Mouse (Mus musculus): ENCODE data around the gene Myo6. TPM values are rescaled to one million over a fixed set of nuclear protein-coding genes. Genes with fewer than 3 reads are reported as not detected.
"Not testable (repeated sequence)": the region's sequence is repeated elsewhere in the genome, so short reads cannot be mapped to it uniquely, and the experiment has no call there.

Myo6 gene
- total RNA-seq, 2 experiments from 2014 or later = 25.1 to 32.3 TPM

DNA sequence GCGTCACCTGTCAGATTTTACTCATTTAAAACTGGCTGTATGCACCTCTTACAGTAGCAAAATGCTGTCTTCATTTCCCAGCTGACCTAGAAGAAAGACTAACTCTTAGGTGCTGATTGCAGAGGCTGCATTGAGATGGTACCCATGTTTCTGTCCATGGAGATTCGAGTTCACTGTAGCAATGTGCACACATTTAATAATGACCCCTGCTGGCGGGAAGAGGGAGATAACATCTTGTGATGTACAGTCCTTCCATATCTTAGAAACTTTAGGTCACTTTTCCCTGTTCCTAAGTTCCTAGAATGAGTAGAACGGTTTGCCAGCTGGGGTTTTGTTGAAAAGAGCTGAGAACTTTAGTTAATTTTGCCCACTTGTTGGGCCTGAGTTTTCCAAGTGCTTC, 138.7 kb downstream of the Myo6 start:
- DNase-seq = peak; percentile 23

DNA sequence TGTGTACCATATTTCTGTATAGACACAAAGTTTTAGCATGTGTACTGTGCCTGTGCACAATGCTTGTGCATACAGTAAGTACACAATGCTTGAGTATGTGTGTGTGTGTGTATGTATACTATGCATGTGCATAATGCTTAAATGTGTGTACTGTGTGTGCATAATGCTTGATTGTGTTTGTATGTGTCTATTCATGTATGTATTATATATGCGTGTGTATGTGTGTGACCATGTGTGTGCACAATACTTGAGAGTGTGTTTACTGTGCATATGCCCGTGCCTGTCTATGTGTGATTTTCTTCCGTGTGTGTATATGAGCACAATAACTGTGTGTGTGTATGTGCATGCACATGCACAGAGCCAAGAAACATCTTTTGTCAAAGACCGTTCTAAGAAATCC, 141.6 kb downstream of the Myo6 start:
- no peak for DNase-seq

DNA sequence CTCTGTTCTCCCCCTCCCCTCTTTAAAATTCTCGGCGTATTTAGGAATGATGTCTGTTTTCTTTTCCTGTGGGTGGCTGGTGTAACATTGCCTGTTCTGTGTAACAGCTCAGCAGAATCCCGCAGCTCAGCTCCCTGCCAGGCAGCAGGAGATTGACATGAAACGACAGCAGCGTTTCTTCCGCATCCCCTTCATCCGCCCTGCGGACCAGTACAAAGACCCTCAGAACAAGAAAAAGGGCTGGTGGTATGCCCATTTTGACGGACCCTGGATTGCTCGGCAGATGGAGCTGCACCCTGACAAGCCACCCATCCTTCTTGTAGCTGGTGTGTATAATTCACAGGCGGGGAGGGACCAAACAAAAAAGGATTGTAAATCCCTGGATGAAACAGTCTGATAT, 142.0 kb downstream of the Myo6 start:
- DNase-seq = no peak

DNA sequence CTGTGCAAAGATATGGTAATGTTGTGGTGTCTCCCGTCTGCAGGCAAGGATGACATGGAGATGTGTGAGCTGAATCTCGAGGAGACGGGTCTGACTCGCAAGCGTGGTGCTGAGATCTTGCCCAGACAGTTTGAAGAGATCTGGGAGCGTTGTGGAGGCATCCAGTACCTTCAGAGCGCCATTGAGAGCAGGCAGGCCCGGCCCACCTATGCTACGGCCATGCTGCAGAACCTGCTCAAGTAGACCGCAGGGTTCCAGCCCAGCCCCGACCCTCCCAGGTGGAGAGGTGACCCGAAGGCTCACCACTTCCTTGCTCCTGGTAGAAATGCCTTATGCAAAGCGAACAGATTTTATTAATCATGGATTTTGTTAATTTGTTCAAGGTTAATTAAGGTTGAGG, 142.8 kb downstream of the Myo6 start:
- DNase-seq = no peak

DNA sequence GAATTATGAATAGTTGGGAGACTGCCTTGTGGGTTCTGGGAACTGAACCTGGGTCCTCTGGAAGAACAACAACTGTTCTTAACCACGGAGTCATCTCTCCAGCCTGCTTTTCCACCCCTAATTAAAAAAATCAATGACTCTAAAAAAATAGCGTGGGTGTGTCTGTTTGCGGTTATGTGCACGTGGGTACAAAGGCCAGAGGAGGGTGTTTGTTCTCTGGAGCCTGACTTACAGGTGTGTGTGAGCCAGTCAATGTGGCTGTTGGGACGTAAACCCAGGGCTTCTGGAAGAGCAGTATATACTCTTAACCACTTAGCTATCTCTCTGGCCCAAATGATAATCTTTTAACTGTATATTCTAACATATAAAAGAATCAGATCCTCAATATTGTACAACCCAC, 148.8 kb downstream of the Myo6 start:
- DNase-seq = no peak

DNA sequence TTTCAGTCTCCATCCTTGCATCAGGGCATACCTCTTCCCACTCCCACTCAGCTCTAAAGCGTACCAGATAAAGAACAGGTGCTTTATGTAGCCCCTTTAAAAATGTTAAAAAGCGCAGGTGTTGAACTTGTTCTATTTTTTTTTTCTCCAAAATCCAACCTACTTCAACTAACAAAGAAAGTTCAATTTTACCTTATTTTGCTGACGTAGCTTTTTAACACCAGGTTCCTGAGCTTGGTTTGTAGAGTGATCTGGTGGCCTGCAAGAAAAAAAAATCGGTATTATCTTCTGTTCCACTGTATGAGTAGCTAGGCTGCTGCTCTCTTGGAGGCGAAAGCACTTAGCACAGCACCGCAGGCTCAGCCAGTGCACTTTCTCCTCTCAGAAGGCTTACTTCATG, 151.1 kb downstream of the Myo6 start:
- DNase-seq = no peak

DNA sequence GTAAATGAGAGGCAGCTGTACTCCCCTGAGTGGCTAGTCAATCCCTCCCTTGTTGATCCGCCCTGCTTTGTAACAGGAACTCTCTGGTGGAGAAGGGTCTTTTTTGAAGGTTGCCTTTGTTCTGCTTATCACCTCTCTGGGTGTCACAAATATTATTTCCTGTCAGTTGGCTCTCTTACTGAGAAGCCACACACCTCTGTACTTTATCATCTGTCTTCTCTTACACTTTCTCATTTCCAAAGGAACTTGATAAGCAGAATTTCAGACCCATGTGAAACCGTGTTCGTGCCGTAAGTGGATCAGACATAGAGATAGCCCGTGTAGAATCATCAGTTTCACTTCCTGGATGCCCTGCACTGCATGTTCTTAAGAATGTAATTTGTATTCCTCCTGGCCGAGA, 153.2 kb downstream of the Myo6 start:
- no peak for DNase-seq

DNA sequence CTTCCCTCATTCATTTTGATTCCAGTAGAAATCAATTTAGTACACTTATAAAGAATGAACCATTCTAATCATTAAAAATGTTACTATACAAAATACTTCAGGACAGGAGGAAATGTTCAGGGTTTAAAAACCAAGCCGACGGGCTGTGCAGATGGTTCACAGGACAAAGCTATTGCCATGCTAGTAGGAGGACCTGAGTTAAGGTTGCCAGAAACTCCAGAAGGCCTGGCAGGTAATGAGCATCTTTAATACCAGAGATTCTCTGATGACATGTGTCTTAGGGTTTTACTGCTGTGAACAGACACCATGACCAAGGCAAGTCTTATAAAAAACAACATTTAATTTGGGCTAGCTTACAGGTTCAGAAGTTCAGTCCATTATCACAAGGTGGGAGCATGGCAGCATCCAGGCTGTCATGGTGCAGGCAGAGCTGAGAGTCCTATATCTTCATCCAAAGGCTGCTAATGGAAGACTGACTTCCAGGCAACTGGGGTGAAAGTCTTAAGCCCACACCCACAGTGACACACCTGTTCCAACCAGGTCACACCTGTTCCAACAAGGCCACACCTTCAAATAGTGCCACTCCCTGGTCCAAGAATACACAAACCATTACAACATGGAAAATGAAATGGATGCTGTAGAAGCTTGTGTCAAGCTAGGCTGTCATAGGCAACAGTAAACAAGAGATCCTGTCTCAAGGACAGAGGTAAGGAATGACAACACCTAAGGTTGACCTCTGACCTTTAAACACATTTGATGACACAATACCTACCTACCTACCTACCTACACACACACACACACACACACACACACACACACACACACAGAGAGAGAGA, 156.4 kb downstream of the Myo6 start:
- not testable (repeated sequence) for DNase-seq

DNA sequence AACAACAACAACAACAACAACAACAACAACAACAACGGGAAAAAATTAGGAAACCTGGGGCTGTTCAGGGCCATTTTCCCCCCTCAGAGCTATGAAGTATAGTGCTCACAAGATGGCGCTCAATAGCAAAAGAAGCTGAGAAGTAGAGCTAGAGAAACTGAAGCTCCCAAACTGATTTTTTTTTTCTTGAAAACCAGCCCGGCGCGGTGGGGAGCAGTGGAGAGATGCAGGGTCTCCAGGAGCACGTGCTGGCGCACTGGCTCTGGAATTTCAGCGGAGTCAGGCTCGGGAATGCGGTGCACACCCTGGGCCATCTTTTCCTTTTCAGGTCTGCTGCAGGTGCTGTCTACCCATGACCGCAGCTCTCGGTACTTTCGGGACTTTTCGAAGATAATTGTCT, 167.3 kb downstream of the Myo6 start:
- DNase-seq = peak; percentile 42

DNA sequence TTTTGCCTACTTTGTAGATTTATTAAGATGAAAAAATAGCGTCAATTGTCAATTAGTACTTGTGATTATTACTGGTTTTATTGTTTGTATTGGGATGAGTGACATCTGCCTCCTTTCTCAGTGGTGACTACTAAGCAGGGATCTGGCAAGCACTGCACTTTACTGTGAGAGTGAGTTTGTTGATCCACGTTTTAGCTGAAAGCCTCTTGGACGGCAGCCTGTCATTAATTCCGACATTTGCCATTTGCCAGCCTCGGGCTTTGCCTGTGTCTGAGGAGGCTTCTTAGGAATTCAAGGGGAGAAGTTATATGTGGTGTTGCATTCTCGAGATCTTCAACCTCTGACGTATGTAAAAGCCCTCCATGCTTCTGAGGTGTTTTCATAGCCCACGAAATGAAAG, 168.6 kb downstream of the Myo6 start:
- peak; percentile 13 for DNase-seq

DNA sequence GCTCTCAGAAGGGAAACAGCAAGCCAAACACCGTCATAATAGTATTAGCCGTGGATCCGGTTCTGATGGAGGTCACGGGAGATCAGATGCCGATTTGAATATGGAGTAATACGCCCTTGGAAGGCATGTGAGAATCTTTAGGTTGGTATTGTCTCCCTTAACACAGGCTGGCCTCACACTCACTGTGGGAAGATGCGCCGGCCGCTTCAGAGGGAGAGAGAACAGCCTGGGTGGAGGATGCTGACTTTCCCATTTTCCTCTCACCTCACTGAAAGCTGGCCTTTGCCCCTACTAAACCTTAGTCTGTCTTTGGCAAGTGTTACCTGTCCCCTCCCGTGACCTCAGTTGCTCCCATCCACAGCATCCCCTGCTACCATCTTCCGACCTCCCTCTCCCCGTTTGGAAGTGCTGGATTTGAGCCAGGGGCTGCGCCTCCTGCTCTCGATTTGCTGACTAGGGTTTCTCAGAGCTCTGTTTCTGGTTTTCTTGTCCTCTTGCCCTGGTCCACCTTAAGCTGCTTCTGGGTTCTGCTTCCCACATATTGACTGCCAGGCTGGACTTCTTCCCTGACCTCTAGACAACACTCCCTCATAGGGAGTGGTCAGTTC, 169.3 kb downstream of the Myo6 start:
- DNase-seq = peak; percentile 15

DNA sequence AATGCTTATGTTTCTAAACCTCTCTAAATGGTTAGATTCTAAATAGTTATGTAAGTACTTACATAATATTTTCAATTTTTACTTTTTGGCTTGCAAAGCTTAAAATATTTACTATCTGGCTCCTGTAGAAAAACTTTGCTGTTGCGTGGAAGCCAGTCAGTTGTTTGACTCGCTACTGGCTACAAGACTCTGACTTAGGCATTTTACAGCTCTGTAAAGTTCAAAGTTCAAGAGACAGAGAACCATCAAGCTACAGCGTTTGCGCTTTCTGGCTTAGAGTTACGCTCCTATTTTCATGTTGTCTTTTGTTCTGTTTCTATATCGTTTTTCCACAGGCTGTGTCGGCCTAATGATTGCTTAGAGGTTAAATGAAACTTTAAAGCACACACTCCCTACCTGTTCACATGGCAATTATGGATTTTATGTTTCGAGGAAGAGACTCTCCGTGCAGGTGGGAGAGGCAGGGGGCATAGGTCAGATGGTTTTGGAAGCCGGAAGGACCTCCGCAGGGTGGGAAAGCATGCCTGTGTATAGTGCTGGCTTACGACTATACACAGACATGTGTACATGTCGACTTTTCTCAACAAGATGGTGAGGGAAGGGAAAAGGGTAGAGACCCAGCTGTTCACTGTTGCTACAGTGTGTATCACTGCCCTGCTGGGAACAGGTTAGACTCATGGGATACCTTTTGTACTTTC, 171.0 kb downstream of the Myo6 start:
- DNase-seq = no peak

DNA sequence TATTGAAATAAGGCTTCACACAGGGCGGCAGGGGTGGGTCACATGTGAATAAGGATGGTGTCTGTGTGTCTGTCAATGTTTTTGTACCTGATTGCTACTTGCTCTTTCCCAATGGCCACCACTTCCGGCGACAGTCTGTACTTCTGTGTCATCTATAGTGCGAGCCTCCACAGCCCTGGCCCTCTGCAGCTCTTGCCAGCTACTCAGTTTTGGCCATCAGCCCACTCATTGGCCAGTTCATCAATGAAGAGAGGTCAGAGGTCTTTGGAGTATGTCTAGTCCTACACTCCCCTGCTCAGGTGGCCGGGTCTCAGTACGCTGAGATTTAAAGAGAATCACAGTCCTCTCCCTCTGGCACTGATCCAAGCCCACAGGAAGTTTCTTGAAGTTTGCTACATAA, 173.2 kb downstream of the Myo6 start:
- no peak for DNase-seq

DNA sequence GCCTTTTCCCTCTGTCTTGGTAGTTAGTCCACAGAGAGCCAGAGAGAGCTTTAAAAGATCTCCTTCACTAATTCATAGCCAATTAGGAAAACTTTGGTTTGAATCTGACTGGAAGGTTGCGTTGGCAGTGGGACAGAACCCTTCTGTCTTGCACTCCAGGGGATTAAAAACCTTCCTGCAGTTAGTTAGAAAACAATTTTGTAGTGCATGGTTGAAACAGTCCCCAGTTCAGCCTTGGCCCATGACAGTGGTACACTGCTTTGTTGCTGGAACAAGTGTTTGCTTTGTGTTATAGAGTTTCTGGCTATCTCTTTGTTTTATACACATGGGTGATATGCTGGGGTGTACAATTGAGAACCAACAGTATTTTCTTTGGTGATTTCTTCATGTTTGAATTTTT, 176.1 kb downstream of the Myo6 start:
- DNase-seq = no peak

DNA sequence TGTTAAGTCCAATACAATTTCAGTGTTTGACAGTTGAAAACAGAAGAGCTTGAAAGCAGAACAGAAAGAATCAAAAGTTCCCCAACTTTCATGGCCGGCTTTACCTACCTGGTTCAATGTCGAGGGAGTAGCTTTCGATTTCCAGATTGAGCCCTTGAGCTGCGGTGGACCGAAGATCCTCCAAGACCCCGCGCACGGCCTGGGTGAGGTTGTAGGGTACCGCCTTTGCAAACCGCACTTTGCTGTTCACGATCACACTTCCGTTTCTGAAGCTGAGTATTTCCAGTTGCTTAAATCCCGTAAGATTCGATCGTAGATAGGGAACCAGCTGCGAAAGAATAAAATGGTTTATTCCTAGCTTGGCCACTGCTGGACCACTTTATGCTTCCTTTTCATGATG, 176.9 kb downstream of the Myo6 start:
- no peak for DNase-seq

DNA sequence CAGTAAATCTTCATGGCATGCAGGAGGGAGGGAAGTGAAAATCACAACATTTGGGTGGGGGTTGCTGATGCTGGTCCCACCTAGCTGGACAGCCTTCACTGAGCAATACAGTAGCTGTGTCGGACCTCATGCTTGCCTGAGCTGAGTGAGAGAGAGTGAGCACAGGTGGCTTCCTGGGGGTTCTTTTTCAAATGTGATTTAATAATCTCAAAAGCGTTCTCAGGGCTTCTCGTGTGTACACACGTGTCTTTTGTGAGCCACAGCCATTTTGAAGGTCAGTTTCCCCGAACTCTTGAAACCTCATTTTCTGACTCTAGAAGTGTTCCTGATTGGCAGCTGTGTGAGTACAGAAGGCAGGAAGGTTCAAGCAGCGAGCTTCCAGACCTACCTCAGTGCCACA, 177.7 kb downstream of the Myo6 start:
- no peak for DNase-seq

DNA sequence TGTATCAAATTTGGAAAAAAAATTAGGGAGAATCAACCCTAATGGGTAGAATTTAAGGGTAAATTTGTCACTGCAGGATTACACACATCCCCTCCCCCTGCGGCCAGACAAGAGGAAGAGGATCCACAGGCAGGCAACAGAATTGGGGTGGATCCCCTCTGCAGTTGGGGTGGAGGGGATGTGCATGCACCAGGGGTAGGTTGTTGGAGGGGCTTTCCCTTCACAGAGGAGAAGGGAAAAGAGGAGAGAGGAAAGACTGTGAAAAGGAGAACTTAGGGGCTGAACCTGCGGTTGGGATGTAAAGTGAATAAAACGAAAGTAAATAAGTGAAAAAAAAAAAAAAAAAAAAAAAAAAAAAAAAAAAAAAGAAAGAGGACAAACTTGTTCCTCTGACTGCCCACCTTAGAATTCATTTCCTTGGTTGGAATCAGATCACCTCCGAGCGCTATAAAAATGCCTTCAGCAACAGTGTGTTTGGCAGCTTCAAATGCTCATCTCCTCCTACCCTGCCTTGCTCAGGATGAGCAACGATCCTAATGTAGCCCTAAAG, 179.7 kb downstream of the Myo6 start:
- no peak for DNase-seq

DNA sequence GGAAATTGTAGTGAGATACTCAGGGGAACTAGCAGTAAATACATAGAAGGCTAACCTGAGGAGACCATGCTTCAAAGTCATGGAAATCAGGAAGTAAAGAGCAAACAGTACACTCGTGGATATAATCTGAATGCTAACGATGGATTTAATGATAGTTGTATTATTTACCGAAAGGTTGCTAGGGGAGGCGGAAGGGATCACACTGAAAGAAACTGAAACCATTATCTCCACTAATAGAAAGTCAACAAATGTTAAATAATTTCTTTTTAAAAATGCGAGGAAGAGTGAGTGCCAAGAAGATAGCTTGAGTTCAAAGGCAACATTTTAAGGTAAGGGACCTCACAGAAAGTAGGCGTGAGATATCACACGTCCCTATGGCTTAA, 186.5 kb downstream of the Myo6 start:
- no peak for DNase-seq

DNA sequence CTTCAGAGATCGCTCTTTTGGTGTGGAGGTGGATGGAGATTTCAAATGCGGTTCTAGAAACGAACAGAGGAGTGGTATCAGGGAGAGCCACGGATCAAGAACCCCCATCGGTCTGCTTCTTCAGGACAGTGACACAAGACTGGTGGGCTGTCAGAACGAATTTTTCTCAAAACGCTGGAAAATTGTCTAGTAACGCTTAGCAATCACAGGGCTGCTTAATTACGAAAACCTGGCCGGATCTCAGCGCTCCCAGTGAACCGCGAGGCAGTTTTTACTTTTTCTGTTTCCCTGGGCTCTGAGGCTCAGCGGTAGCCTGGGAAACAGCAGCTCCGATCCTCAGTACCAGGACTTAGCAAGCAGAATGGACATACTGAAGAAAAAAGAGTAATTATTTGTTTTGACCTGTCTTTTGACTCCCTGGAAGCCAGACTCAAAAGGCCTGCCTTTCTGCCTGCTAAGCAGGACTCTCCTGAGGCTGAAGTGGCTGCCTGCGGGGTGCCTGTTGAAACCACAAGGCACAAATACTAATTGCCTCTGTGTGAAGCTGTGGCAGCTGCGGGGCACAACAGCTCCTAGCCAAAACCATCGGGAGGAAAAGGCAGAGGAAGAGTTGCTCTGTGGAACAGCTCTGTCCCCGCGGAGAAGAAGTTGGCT, 187.0 kb downstream of the Myo6 start:
- DNase-seq = no peak

DNA sequence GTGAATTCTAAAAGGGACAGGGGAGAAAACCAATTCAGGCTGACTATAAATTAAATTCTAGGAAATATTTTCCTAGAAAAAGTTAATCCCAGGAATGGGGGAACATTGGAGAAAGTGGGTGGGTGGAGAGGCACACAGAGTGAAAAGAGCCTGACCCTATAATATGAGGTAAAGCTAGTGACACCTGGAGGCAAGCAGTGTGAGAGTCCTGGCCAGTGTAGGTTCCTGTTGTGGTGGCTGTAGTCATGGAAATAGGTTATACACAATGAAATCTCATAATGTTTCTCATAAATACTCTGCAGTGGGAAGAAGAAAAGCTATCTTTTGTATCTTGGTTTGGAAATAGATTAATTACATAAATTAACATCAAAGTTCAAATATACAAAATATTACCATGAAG, 195.2 kb downstream of the Myo6 start:
- DNase-seq = no peak
